Mouse (Mus musculus) neutrophil, adult 83 days (primary cell): ENCODE measurements around the gene Ppara. TPM values are rescaled to one million over a fixed set of nuclear protein-coding genes. Genes with fewer than 3 reads are reported as not detected.

Experiments
- total RNA-seq, 2 experiments: library from RNA; stranded (reverse); gene quantifications; one replicate each; pipeline ENCODE4 v1.2.4; 2023

Gene Ppara
- not detected for total RNA-seq

GRCm38 (mm10) chr15:85734571-85735033 lies at the start of gene Ppara:
Ppara (plus strand) TSS chr15:85734983.

GRCm38 (mm10) chr15:85811535-85812277 lies 76.9 kb downstream of the Ppara start, which contains the start of gene Cdpf1:
Cdpf1 (minus strand) TSS chr15:85811697.

GRCm38 (mm10) chr15:85821203-85822010 lies 86.6 kb downstream of the Ppara start, which contains the start of gene Pkdrej:
Pkdrej (minus strand) TSS chr15:85821734.

GRCm38 (mm10) chr15:85831954-85832590 lies 97.3 kb downstream of the Ppara start, which contains the start of gene Ttc38:
Ttc38 (plus strand) TSS chr15:85832306.

Other genes starting within 250 kb of the Ppara start
- not detected for gene 7530416G11Rik, start 231.8 kb upstream of the Ppara start, total RNA-seq
- gene Wnt7b, start 152.5 kb upstream of the Ppara start, total RNA-seq = not detected
- 1 to 10 TPM; 6.7 to 9.0 TPM for gene Cdpf1, start 76.7 kb downstream of the Ppara start, total RNA-seq
- gene Pkdrej, start 86.8 kb downstream of the Ppara start, total RNA-seq = under 1 TPM in 1 of 2 experiments, not detected in 1; 0.15 TPM
- 1 to 10 TPM; 6.8 to 7.5 TPM for gene Ttc38, start 97.3 kb downstream of the Ppara start, total RNA-seq
- gene Gtse1, start 124.8 kb downstream of the Ppara start, total RNA-seq = 10 to 100 TPM; 15.7 to 19.8 TPM
- gene Trmu, start 144.3 kb downstream of the Ppara start, total RNA-seq = 10 to 100 TPM in 1 of 2 experiments, 1 to 10 TPM in 1; 9.4 to 11.8 TPM